In the genomic region with DNA sequence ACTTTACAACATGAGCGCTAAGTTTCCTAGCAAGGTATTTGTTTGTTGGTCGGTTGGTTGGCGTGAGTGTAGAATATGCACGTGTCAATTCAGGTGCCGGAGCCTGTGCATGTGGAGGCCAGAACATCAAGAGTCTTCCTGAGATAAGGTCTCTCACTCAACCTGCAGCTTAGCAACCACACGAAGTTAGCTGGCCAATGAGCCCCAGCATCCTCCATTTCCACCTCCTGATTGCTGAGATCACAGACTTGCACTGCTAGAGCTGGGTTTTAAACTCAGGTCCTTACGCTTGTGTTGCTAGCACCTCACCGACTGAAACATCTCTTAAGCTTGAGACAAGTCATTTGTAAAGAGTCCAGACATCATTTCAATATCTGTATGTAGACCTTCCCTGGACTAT, we compare ENCODE assay signal across 30 mouse cellular contexts. TPM values are rescaled to one million over a fixed set of nuclear protein-coding genes. Genes with fewer than 3 reads are reported as not detected.
DNase-seq lines count a peak whose midpoint lies in the region; ATAC-seq and TF ChIP-seq lines count a peak whose summit lies in the region.
"Had no signal": no experiment of that assay in that cellular context is flagged by ENCODE, and none has a peak within 500 bp of the region (broad histone marks: within the 10 kb centered on the region; RNA-seq: fewer than 3 reads in every experiment).

No protein-coding gene starts in this region.

- no peak for ATAC-seq in liver, postnatal 0 days
- peak; percentile 51 for ATAC-seq in activated CD4-positive, CD25-positive, alpha-beta regulatory T cell, adult 4 months
- ATAC-seq: forebrain, embryonic 14.5 days; forebrain, postnatal 0 days; intestine, embryonic 16.5 days; Patski had no signal

- TF ChIP-seq POLR2A in liver, adult 2 months (IDR thresholded peaks at IDR 0.05; ENCODE audit: extremely low read depth, insufficient read depth, low read length) = no peak

- no peak overlapping the region for H3K4me2 ChIP-seq in liver, postnatal 0 days (ENCODE audit: low read depth, low read length)
- H3K4me2 ChIP-seq: embryonic facial prominence, embryonic 12.5 days; embryonic facial prominence, embryonic 15.5 days; heart, embryonic 12.5 days; heart, embryonic 15.5 days; hindbrain, embryonic 12.5 days; hindbrain, embryonic 15.5 days had no signal

- no peaks in the 10 kb centered on the region for H3K36me3 ChIP-seq in liver, adult 2 months (ENCODE audit: control insufficient read depth, insufficient read depth, low read length)
- no peaks in the 10 kb centered on the region for H3K36me3 ChIP-seq in liver, postnatal 0 days (replicated peaks; ENCODE audit: insufficient read depth, low read length)
- H3K36me3 ChIP-seq: embryonic facial prominence, embryonic 12.5 days; embryonic facial prominence, embryonic 15.5 days; G1E; heart, embryonic 12.5 days; heart, embryonic 15.5 days; hindbrain, embryonic 12.5 days; hindbrain, embryonic 15.5 days had no signal

- peak; percentile 74 for DNase-seq in liver, adult 2 months (ENCODE audit: extremely low read depth, low read depth, low spot score)
- DNase-seq in liver, postnatal 0 days = no peak
- DNase-seq in naive thymus-derived CD4-positive, alpha-beta T cell, adult 2 months (ENCODE audit: low read depth) = peak; percentile 54
- no peak for DNase-seq in adrenal gland, postnatal 25 days
- no peak for DNase-seq in c-Kit-positive CD71-positive TER-119-positive erythroid progenitor cells, embryonic 14.5 days (ENCODE audit: low spot score)
- DNase-seq: adrenal gland, adult 2 months; adrenal gland, postnatal 14 days; cerebellum, adult 2 months; cerebellum, adult 9-11 months; cerebellum, postnatal 25 days; forebrain, postnatal 0 days; gastrocnemius, adult 2 months; gastrocnemius, postnatal 14 days; heart, adult 11 months; heart, postnatal 14 days; heart, postnatal 4 days had no signal

- no peak overlapping the region for H3K4me3 ChIP-seq in liver, adult 2 months (ENCODE audit: insufficient read depth, low read depth, low read length)
- H3K4me3 ChIP-seq in liver, postnatal 0 days (ENCODE audit: low read depth, low read length) = no peak overlapping the region
- H3K4me3 ChIP-seq: embryonic facial prominence, embryonic 12.5 days; embryonic facial prominence, embryonic 15.5 days; gastrocnemius, adult 2 months; heart, embryonic 12.5 days; heart, embryonic 15.5 days; hindbrain, embryonic 12.5 days; hindbrain, embryonic 15.5 days had no signal

- H3K27me3 ChIP-seq in liver, adult 2 months (ENCODE audit: control insufficient read depth, insufficient read depth, low read length) = no peaks in the 10 kb centered on the region
- H3K27me3 ChIP-seq in liver, postnatal 0 days (ENCODE audit: insufficient read depth, low read length) = no peaks in the 10 kb centered on the region
- H3K27me3 ChIP-seq: CH12.LX; embryonic facial prominence, embryonic 12.5 days; embryonic facial prominence, embryonic 15.5 days; heart, embryonic 12.5 days; heart, embryonic 15.5 days; hindbrain, embryonic 12.5 days; hindbrain, embryonic 15.5 days had no signal

- no peaks in the 10 kb centered on the region for H3K79me2 ChIP-seq in liver, adult 2 months (ENCODE audit: control insufficient read depth, insufficient read depth, low read length)

- 0 out of 2 replicates have a peak, but pooled peaks cover 2% of the 10 kb centered on the region for H3K4me1 ChIP-seq in liver, adult 2 months (ENCODE audit: control insufficient read depth, insufficient read depth, low read length)
- no peaks in the 10 kb centered on the region for H3K4me1 ChIP-seq in liver, postnatal 0 days (ENCODE audit: insufficient read depth)
- H3K4me1 ChIP-seq: embryonic facial prominence, embryonic 12.5 days; embryonic facial prominence, embryonic 15.5 days; heart, embryonic 12.5 days; heart, embryonic 15.5 days; hindbrain, embryonic 12.5 days; hindbrain, embryonic 15.5 days had no signal

- TF ChIP-seq EP300 in liver, postnatal 0 days (IDR thresholded peaks at IDR 0.05; ENCODE audit: low read depth) = no peak

- no peak overlapping the region for H3K9ac ChIP-seq in liver, adult 2 months (ENCODE audit: low read depth, low read length)
- H3K9ac ChIP-seq in liver, postnatal 0 days (replicated peaks) = no peak overlapping the region
- H3K9ac ChIP-seq: embryonic facial prominence, embryonic 12.5 days; embryonic facial prominence, embryonic 15.5 days; forebrain, postnatal 0 days; heart, embryonic 12.5 days; heart, embryonic 15.5 days; hindbrain, embryonic 12.5 days; hindbrain, embryonic 15.5 days had no signal

- H3K27ac ChIP-seq in liver, adult 2 months (replicated peaks; ENCODE audit: insufficient read depth, low read depth, low read length) = no peak overlapping the region
- H3K27ac ChIP-seq in liver, postnatal 0 days (ENCODE audit: low read depth) = no peak overlapping the region
- H3K27ac ChIP-seq: embryonic facial prominence, embryonic 12.5 days; embryonic facial prominence, embryonic 15.5 days; gastrocnemius, adult 2 months; heart, embryonic 15.5 days; hindbrain, embryonic 12.5 days; hindbrain, embryonic 15.5 days had no signal

- 53% methylated on average over 8 of the region's 8 CpGs for WGBS in liver, adult 2 months
- 83% methylated on average over 8 of the region's 8 CpGs for WGBS in liver, postnatal 0 days (ENCODE audit: insufficient replicate concordance)

- TF ChIP-seq CTCF in liver, adult 2 months (IDR thresholded peaks at IDR 0.05; ENCODE audit: low read depth, low read length) = no peak
- TF ChIP-seq CTCF in liver, postnatal 0 days (IDR thresholded peaks at IDR 0.05; ENCODE audit: low read depth) = no peak

- no peaks in the 10 kb centered on the region for H3K9me3 ChIP-seq in liver, postnatal 0 days (ENCODE audit: low read length)
- H3K9me3 ChIP-seq: embryonic facial prominence, embryonic 12.5 days; embryonic facial prominence, embryonic 15.5 days; G1E; heart, embryonic 12.5 days; heart, embryonic 15.5 days; hindbrain, embryonic 12.5 days; hindbrain, embryonic 15.5 days had no signal

RNA-seq across cellular contexts. Expression of gene Rasgrp1, which starts 20.4 kb away (rescaled TPM):
- total RNA-seq in liver, adult 2 months (2014; rRNA removed) = 1.3 and 1.5 TPM in 2 replicates
- 0.36 and 0.93 TPM in 2 replicates for polyA plus RNA-seq in liver, adult 2 months (2012; rRNA removed)
- polyA plus RNA-seq in liver, postnatal 0 days (2015; fragmentation: Nextera tagmentation; extraction: Ambion mirVana) = 0.60 and 1.1 TPM in 2 replicates
- polyA plus RNA-seq in activated CD4-positive, CD25-positive, alpha-beta regulatory T cell, adult 4 months (2017; shearing (Covaris generic)) = 10 to 100 TPM; 62.0 to 66.3 TPM
- total RNA-seq in adrenal gland, postnatal 25 days (2021) = 0.19 and 0.49 TPM in 2 replicates
- total RNA-seq: common myeloid progenitor, adult 5-6 weeks had no signal
- polyA plus RNA-seq: C2C12, G1E, Patski had no signal

Comparison
In these comparisons a context has a peak if more than half of its experiments do, and no peak if none do; other contexts are left out.
1. DNase-seq: peak in liver, adult 2 months (single experiment) and naive thymus-derived CD4-positive, alpha-beta T cell, adult 2 months (single experiment); none in liver, postnatal 0 days (single experiment), adrenal gland, postnatal 25 days (single experiment) and c-Kit-positive CD71-positive TER-119-positive erythroid progenitor cells, embryonic 14.5 days (single experiment).
2. RNA of gene Rasgrp1, which starts 20.4 kb away (polyA plus RNA-seq): 62.0 to 66.3 TPM in activated CD4-positive, CD25-positive, alpha-beta regulatory T cell, adult 4 months; 0.60 to 1.1 TPM in liver, postnatal 0 days and 0.36 to 0.93 TPM in liver, adult 2 months; every median in the first group is over 10 times any median in the second.